Mouse (Mus musculus) ES-E14 (cell line): ENCODE measurements around the gene 9130409I23Rik. TPM values are rescaled to one million over a fixed set of nuclear protein-coding genes. Genes with fewer than 3 reads are reported as not detected.
A peak's percentile ranks its signal among the peaks of the same experiment; 100 is the strongest.

Source experiments
- DNase-seq: peaks from one replicate; pipeline ENCODE4 v3.0.0-alpha.2; 2013; ENCODE audit warnings: low read depth, low spot score
- H3K27ac ChIP-seq: 2 replicates; pipeline ENCODE4 v1.5.1; 2012; ENCODE audit warnings: low read depth, mild to moderate bottlenecking, low read length, moderate library complexity, mixed read lengths; ENCODE audit not compliant: poor library complexity, insufficient read depth, severe bottlenecking
- H3K36me3 ChIP-seq: 2 replicates; pipeline ENCODE4 v1.6.1; 2012; ENCODE audit warnings: mild to moderate bottlenecking, low read length, moderate library complexity, mixed read lengths; ENCODE audit not compliant: control insufficient read depth, poor library complexity, insufficient read depth, severe bottlenecking
- H3K4me1 ChIP-seq, 2 experiments: fragments of 150-350 bp in 1 of 2; sonication (generic) in 1 of 2; 2 replicates each; pipeline ENCODE4 v1.6.1; 2012; ENCODE audit warnings: low read length in 2 of 2, mild to moderate bottlenecking in 1 of 2, mixed read lengths in 1 of 2; ENCODE audit not compliant: control insufficient read depth in 2 of 2, insufficient read depth in 2 of 2, poor library complexity in 1 of 2
- H3K4me3 ChIP-seq, 2 experiments: fragments of 150-350 bp in 1 of 2; sonication (generic) in 1 of 2; 2 replicates each; pipeline ENCODE4 v1.5.1; 2012; ENCODE audit warnings: low read length in 2 of 2, low read depth in 1 of 2, mild to moderate bottlenecking in 1 of 2, mixed read lengths in 1 of 2; ENCODE audit not compliant: insufficient read depth in 1 of 2, poor library complexity in 1 of 2, severe bottlenecking in 1 of 2
- H3K9ac ChIP-seq: 2 replicates; pipeline ENCODE4 v1.6.1; 2012; ENCODE audit warnings: low read depth, mild to moderate bottlenecking, low read length, mixed read lengths; ENCODE audit not compliant: poor library complexity, insufficient read depth, severe bottlenecking
- H3K9me3 ChIP-seq: fragments of 150-350 bp; sonication (generic); 2 replicates; pipeline ENCODE4 v1.6.1; 2012; ENCODE audit warnings: low read depth, mild to moderate bottlenecking, low read length; ENCODE audit not compliant: control insufficient read depth, insufficient read depth
- CHD2 ChIP-seq: IDR thresholded peaks from 2 replicates; pipeline ENCODE4 v1.6.1; 2014; ENCODE audit warnings: mild to moderate bottlenecking, low read depth, low read length, inconsistent platforms
- HCFC1 ChIP-seq: IDR thresholded peaks from 2 replicates; pipeline ENCODE4 v1.6.1; 2012; ENCODE audit warnings: low read length, inconsistent platforms, borderline replicate concordance; ENCODE audit not compliant: insufficient read depth
- MAFK ChIP-seq: IDR thresholded peaks from 2 replicates; pipeline ENCODE4 v1.6.1; 2014; ENCODE audit warnings: mild to moderate bottlenecking, low read depth, low read length, inconsistent platforms; ENCODE audit not compliant: insufficient read depth
- ZC3H11A ChIP-seq: IDR thresholded peaks from 2 replicates; pipeline ENCODE4 v1.6.1; 2012; ENCODE audit warnings: low read depth, mild to moderate bottlenecking, inconsistent platforms, low read length, borderline replicate concordance
- ZNF384 ChIP-seq: IDR thresholded peaks from 2 replicates; pipeline ENCODE4 v1.6.1; 2012; ENCODE audit warnings: low read depth, low read length, inconsistent platforms
- in situ Hi-C, 2 experiments: fragments of 600-800 bp; cut with MboI; formaldehyde crosslinking; loops; one replicate each; pipeline ENCODE4 v1.15.1; 2025; ENCODE audit warnings: low sequenced_read_pairs in 2 of 2, inconsistent platforms in 1 of 2; ENCODE audit not compliant: unreplicated experiment in 2 of 2
- total RNA-seq: library from RNA; depleted of rRNA; stranded (reverse); fragments of 300-350 nt; gene quantifications from 2 replicates; pipeline ENCODE4 v1.2.3, GENCODE M21; 2012

The 9130409I23Rik gene
- total RNA-seq, 1 experiment = not detected

DNA sequence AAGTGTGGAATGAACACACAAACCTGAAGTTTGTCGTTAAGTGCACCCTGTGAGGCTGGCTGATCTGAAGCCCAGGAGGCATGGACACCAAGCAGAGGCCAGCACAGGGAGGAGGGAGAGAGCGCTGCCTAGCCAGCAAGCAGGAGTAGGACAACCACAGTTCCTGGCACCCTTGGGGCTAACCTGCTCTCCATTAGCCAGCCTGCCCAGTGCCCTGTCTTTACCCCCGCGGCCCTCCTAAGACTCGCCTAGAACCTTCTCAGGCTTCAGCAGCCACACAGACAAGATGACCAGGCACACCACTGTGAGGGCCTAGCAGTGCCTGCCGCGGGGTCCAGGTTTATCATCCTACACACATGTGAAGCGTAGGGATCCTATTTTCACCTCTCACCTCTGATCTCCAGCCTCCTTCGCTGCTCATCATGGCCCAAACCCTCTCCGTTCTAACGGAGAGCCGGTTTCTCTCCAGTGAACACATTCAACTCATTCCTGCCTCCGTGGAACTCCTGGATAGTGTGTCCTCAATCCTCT lies 33.1 kb upstream of the 9130409I23Rik start:
- DNase-seq = no peak

DNA sequence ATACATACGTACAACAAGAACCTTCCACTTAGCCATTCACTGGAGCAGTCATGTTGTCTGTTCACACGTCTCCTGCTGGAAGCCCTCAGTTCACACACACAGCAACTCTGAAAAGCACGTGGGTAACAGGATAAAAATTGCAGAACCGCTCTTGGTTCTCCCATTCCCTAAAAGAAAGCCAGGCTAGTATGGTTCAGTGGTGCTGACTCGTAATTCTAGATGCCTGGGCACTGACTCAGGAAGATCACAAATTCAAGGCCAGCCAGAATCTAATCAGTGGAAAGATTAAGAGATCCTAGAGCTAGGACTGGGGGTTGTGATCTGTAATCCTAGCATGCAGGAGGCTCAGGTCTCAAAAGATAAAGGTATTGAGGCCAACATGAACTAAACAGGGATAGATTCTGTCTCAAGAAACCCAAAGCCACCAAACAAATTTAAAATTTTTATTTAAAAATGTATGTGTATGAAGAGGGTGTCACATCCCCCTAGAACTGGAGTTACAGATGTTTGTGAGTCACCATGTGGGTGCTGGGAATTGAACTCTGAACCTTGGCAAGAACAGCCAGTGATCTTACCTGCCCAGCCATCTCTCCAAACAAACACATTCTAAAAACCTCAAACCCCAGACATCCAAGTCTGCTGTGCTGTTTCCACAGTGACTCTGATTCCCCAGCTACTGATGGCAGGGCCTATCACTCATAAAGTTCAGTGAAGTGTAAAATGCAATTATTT lies 30.1 kb upstream of the 9130409I23Rik start, which contains the start of gene Ephx1:
TSS of gene Ephx1 (minus strand) at position 149 of the 732 bp plus-strand sequence.
- H3K36me3 ChIP-seq = no peaks in the 10 kb centered on the region
- DNase-seq = no peak
- no peak within 1 kb of the TSS for H3K27ac ChIP-seq
- no peaks in the 10 kb centered on the region for H3K9me3 ChIP-seq
- no peak within 1 kb of the TSS for H3K4me3 ChIP-seq
- peaks cover 3 to 10% of the 10 kb centered on the region in 2 experiments; a peak in 3 of 4 replicates for H3K4me1 ChIP-seq
- no peak within 1 kb of the TSS for H3K9ac ChIP-seq
- no peak for TF ChIP-seq ZNF384
- no peak for TF ChIP-seq HCFC1
- no peak for TF ChIP-seq MAFK
- TF ChIP-seq CHD2 = no peak
- no peak for TF ChIP-seq ZC3H11A
- in situ Hi-C loops = no loop called here

More for the DNA sequence above, 33.1 kb upstream of the 9130409I23Rik start:
- Histone ChIP-seq H3K4me1 (peaks cover 3 to 18% of the 10 kb centered on the region in 2 experiments; a peak in 3 of 4 replicates), H3K9ac (peak overlapping the region; percentile 45; the same call in 1 of the 2 replicates), H3K4me3 (peak overlapping the region; percentile 23 to 44), H3K36me3 (no peaks in the 10 kb centered on the region), H3K9me3 (no peaks in the 10 kb centered on the region), H3K27ac (no peak overlapping the region)
- TF ChIP-seq ZC3H11A (no peak), HCFC1 (no peak), CHD2 (no peak), ZNF384 (no peak), MAFK (no peak)
- in situ Hi-C loops = no loop called here

DNA sequence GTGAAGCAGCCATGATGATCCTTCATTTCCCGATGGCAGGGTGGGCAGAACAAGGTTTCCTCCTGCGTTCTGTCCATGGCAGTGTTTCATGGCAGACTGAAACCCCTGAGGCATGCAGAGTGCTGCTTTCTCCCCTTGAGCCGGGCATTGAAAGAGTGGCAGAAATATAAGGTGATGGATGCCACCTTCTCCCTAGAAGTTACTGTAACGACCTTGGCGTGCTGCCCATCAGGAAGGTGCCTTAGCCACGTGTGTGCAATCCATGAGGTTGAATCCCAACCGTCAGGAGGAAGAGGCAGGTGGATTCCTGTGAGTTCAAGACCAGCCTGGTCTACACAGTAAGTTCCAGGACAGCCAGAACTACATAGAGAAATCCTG lies 29.6 kb upstream of the 9130409I23Rik start:
- no peak overlapping the region for H3K9ac ChIP-seq
- in situ Hi-C loops = no loop called here
- DNase-seq = no peak
- TF ChIP-seq HCFC1 = no peak
- no peak for TF ChIP-seq MAFK
- no peak for TF ChIP-seq ZC3H11A
- no peak for TF ChIP-seq ZNF384
- TF ChIP-seq CHD2 = no peak
- H3K4me1 ChIP-seq = peaks cover 3 to 9% of the 10 kb centered on the region in 2 experiments; a peak in 3 of 4 replicates
- H3K9me3 ChIP-seq = no peaks in the 10 kb centered on the region
- H3K4me3 ChIP-seq = no peak overlapping the region
- H3K36me3 ChIP-seq = no peaks in the 10 kb centered on the region
- no peak overlapping the region for H3K27ac ChIP-seq

DNA sequence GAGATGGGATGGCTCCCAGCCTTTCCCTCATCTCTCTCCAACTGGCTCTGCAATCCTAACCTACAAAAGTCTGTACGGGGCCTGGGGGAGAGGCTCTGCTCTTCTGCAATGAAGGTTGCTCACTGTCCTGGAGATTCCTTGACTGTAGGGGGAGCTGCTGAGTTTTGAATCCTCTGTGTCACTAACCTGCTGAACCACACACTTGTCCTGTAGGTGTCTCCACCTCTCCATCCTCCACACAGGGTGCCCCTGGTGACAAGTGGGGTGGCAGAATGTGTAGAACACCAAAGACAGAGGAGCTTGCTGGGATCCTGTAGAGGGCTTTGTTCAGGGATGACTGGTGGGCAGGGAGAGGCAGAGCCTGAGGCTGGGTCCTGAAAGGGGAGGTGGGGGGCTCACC lies 28.8 kb upstream of the 9130409I23Rik start:
- peaks cover 3 to 6% of the 10 kb centered on the region in 2 experiments; a peak in 2 of 4 replicates for H3K4me1 ChIP-seq
- H3K36me3 ChIP-seq = no peaks in the 10 kb centered on the region
- in situ Hi-C loops = no loop called here
- H3K27ac ChIP-seq = no peak overlapping the region
- no peaks in the 10 kb centered on the region for H3K9me3 ChIP-seq
- peak; percentile 77 for DNase-seq
- no peak overlapping the region for H3K9ac ChIP-seq
- TF ChIP-seq CHD2 = no peak
- no peak for TF ChIP-seq HCFC1
- TF ChIP-seq ZC3H11A = peak; percentile 79
- TF ChIP-seq ZNF384 = no peak
- no peak for TF ChIP-seq MAFK
- H3K4me3 ChIP-seq = no peak overlapping the region
